Mouse (Mus musculus): ENCODE results near the gene Vrk3. TPM values are rescaled to one million over a fixed set of nuclear protein-coding genes. Genes with fewer than 3 reads are reported as not detected.
"Not testable (repeated sequence)": the region's sequence is repeated elsewhere in the genome, so short reads cannot be mapped to it uniquely, and the experiment has no call there.

Vrk3 gene
- 33.9 and 35.2 TPM in 2 replicates for polyA plus RNA-seq (2015; fragmentation: Nextera tagmentation; extraction: Ambion mirVana)

GRCm38 (mm10) chr7:44748101-44749044 is at the start of gene Vrk3:
Gene Vrk3, plus strand, starts transcription at chr7:44748413.
- Histone ChIP-seq H3K27ac (peak within 1 kb of the TSS; percentile 61), H3K9me3 (no peaks in the 10 kb centered on the region), H3K36me3 (peaks cover 13% of the 10 kb centered on the region), H3K4me2 (replicated peaks) (peak within 1 kb of the TSS; percentile 75), H3K4me3 (replicated peaks) (peak within 1 kb of the TSS; percentile 62), H3K27me3 (no peaks in the 10 kb centered on the region), H3K4me1 (replicated peaks) (peaks cover 31% of the 10 kb centered on the region), H3K9ac (replicated peaks) (peak within 1 kb of the TSS; percentile 65)
- ATAC-seq: peak; percentile 97
- under 1% methylated on average over 44 of the region's 44 CpGs for WGBS

- no peak overlapping the region for H3K9ac ChIP-seq (replicated peaks)
- 8% methylated on average over 6 of the region's 6 CpGs for WGBS
Observed at GRCm38 (mm10) chr7:44701921-44702320, 46.3 kb upstream of the Vrk3 start.

GRCm38 (mm10) chr7:44702985-44703384 is 45.2 kb upstream of the Vrk3 start:
- Histone ChIP-seq H3K36me3 (no peaks in the 10 kb centered on the region), H3K4me1 (replicated peaks) (no peaks in the 10 kb centered on the region), H3K9ac (replicated peaks) (no peak overlapping the region), H3K4me3 (replicated peaks) (no peak overlapping the region), H3K27me3 (no peaks in the 10 kb centered on the region), H3K9me3 (peaks cover 5% of the 10 kb centered on the region; the same call in 1 of the 2 replicates), H3K27ac (no peak overlapping the region), H3K4me2 (replicated peaks) (no peak overlapping the region)
- WGBS: 81% methylated on average over 8 of the region's 8 CpGs
- ATAC-seq: no peak

More at GRCm38 (mm10) chr7:44701921-44702320, 46.3 kb upstream of the Vrk3 start:
- H3K27ac ChIP-seq: no peak overlapping the region
- H3K4me2 ChIP-seq (replicated peaks): no peak overlapping the region
- H3K27me3 ChIP-seq: no peaks in the 10 kb centered on the region
- peaks cover 5% of the 10 kb centered on the region; the same call in 1 of the 2 replicates for H3K9me3 ChIP-seq
- no peaks in the 10 kb centered on the region for H3K36me3 ChIP-seq
- H3K4me1 ChIP-seq (replicated peaks): peaks cover 6% of the 10 kb centered on the region
- peak; percentile 77 for ATAC-seq
- no peak overlapping the region for H3K4me3 ChIP-seq (replicated peaks)

- peaks cover 5% of the 10 kb centered on the region; the same call in 1 of the 2 replicates for H3K9me3 ChIP-seq
- 58% methylated on average over 3 of the region's 3 CpGs for WGBS
- no peak overlapping the region for H3K4me2 ChIP-seq (replicated peaks)
- H3K36me3 ChIP-seq: no peaks in the 10 kb centered on the region
- H3K4me1 ChIP-seq (replicated peaks): no peaks in the 10 kb centered on the region
- H3K27ac ChIP-seq: no peak overlapping the region
- no peak overlapping the region for H3K9ac ChIP-seq (replicated peaks)
- H3K4me3 ChIP-seq (replicated peaks): no peak overlapping the region
- no peak for ATAC-seq
- H3K27me3 ChIP-seq: no peaks in the 10 kb centered on the region
Observed at GRCm38 (mm10) chr7:44704363-44704762, 43.9 kb upstream of the Vrk3 start.

- H3K4me1 ChIP-seq (replicated peaks): no peaks in the 10 kb centered on the region
- ATAC-seq: no peak
- no peak overlapping the region for H3K4me2 ChIP-seq (replicated peaks)
- H3K36me3 ChIP-seq: no peaks in the 10 kb centered on the region
- peaks cover 8% of the 10 kb centered on the region; the same call in 1 of the 2 replicates for H3K9me3 ChIP-seq
- no peak overlapping the region for H3K9ac ChIP-seq (replicated peaks)
- no peak overlapping the region for H3K4me3 ChIP-seq (replicated peaks)
- 96% methylated on average over 4 of the region's 4 CpGs for WGBS
- H3K27ac ChIP-seq: no peak overlapping the region
- no peaks in the 10 kb centered on the region for H3K27me3 ChIP-seq
Observed at GRCm38 (mm10) chr7:44705086-44705485, 43.1 kb upstream of the Vrk3 start.

GRCm38 (mm10) chr7:44706322-44706721 is 41.9 kb upstream of the Vrk3 start:
- Histone ChIP-seq H3K9me3 (peaks cover 8% of the 10 kb centered on the region; the same call in 1 of the 2 replicates), H3K4me3 (replicated peaks) (no peak overlapping the region), H3K27me3 (no peaks in the 10 kb centered on the region), H3K4me1 (replicated peaks) (no peaks in the 10 kb centered on the region), H3K9ac (replicated peaks) (no peak overlapping the region), H3K4me2 (replicated peaks) (no peak overlapping the region), H3K36me3 (no peaks in the 10 kb centered on the region), H3K27ac (no peak overlapping the region)
- ATAC-seq: no peak

- WGBS: 86% methylated on average over 5 of the region's 5 CpGs
- H3K36me3 ChIP-seq: no peaks in the 10 kb centered on the region
- ATAC-seq: no peak
Observed at GRCm38 (mm10) chr7:44707169-44707675, 41.0 kb upstream of the Vrk3 start.

GRCm38 (mm10) chr7:44708093-44708492 is 40.1 kb upstream of the Vrk3 start:
- not testable (repeated sequence) for H3K27ac ChIP-seq; H3K4me3 ChIP-seq (replicated peaks); ATAC-seq; H3K9me3 ChIP-seq; H3K9ac ChIP-seq (replicated peaks); H3K27me3 ChIP-seq; H3K36me3 ChIP-seq; H3K4me1 ChIP-seq (replicated peaks); H3K4me2 ChIP-seq (replicated peaks)
- 89% methylated on average over 6 of the region's 6 CpGs for WGBS

More at GRCm38 (mm10) chr7:44707169-44707675, 41.0 kb upstream of the Vrk3 start:
- Histone ChIP-seq H3K4me3 (replicated peaks) (no peak overlapping the region), H3K9ac (replicated peaks) (no peak overlapping the region), H3K9me3 (peaks cover 8% of the 10 kb centered on the region; the same call in 1 of the 2 replicates), H3K4me1 (replicated peaks) (no peaks in the 10 kb centered on the region), H3K4me2 (replicated peaks) (no peak overlapping the region), H3K27me3 (no peaks in the 10 kb centered on the region), H3K27ac (no peak overlapping the region)

- H3K27me3 ChIP-seq: no peaks in the 10 kb centered on the region
- no peak within 1 kb of the TSS for H3K4me3 ChIP-seq (replicated peaks)
- H3K4me2 ChIP-seq (replicated peaks): no peak within 1 kb of the TSS
- H3K4me1 ChIP-seq (replicated peaks): no peaks in the 10 kb centered on the region
- H3K9me3 ChIP-seq: peaks cover 8% of the 10 kb centered on the region; the same call in 1 of the 2 replicates
- ATAC-seq: no peak
- WGBS: 72% methylated on average over 14 of the region's 14 CpGs
- H3K9ac ChIP-seq (replicated peaks): no peak within 1 kb of the TSS
- H3K36me3 ChIP-seq: no peaks in the 10 kb centered on the region
- H3K27ac ChIP-seq: no peak within 1 kb of the TSS
Observed at GRCm38 (mm10) chr7:44708574-44708973, 39.6 kb upstream of the Vrk3 start, which contains the start of gene Izumo2. Gene Izumo2, plus strand, starts transcription at chr7:44708742.

GRCm38 (mm10) chr7:44709881-44710280 is 38.3 kb upstream of the Vrk3 start:
- no peaks in the 10 kb centered on the region for H3K4me1 ChIP-seq (replicated peaks)
- ATAC-seq: no peak
- no peaks in the 10 kb centered on the region for H3K27me3 ChIP-seq

GRCm38 (mm10) chr7:44722058-44722457 is 26.2 kb upstream of the Vrk3 start:
- Histone ChIP-seq H3K27ac (no peak overlapping the region), H3K4me2 (replicated peaks) (no peak overlapping the region), H3K36me3 (no peaks in the 10 kb centered on the region), H3K4me1 (replicated peaks) (no peaks in the 10 kb centered on the region), H3K27me3 (no peaks in the 10 kb centered on the region), H3K9ac (replicated peaks) (no peak overlapping the region), H3K9me3 (no peaks in the 10 kb centered on the region), H3K4me3 (replicated peaks) (no peak overlapping the region)
- 83% methylated on average over 5 of the region's 5 CpGs for WGBS
- ATAC-seq: no peak

More at GRCm38 (mm10) chr7:44709881-44710280, 38.3 kb upstream of the Vrk3 start:
- Histone ChIP-seq H3K9ac (replicated peaks) (no peak overlapping the region), H3K36me3 (no peaks in the 10 kb centered on the region), H3K9me3 (peaks cover 8% of the 10 kb centered on the region; the same call in 1 of the 2 replicates), H3K4me3 (replicated peaks) (no peak overlapping the region), H3K27ac (no peak overlapping the region), H3K4me2 (replicated peaks) (no peak overlapping the region)
- 87% methylated on average over 5 of the region's 5 CpGs for WGBS

GRCm38 (mm10) chr7:44724316-44724715 is 23.9 kb upstream of the Vrk3 start:
- ATAC-seq: no peak
- Histone ChIP-seq H3K27me3 (no peaks in the 10 kb centered on the region), H3K36me3 (no peaks in the 10 kb centered on the region), H3K4me1 (replicated peaks) (no peaks in the 10 kb centered on the region), H3K9ac (replicated peaks) (no peak overlapping the region), H3K4me2 (replicated peaks) (no peak overlapping the region), H3K9me3 (no peaks in the 10 kb centered on the region), H3K4me3 (replicated peaks) (no peak overlapping the region), H3K27ac (no peak overlapping the region)
- 25% methylated on average over 7 of the region's 7 CpGs for WGBS

All from midbrain, embryonic 13.5 days (tissue).